In genomic region chr14:124278384-124278944, GRCm38 (mm10) we compare ENCODE assay signal across 32 mouse cellular contexts.
"Had no signal": no experiment of that assay in that cellular context is flagged by ENCODE, and none has a peak within 500 bp of the region (broad histone marks: within the 10 kb centered on the region; RNA-seq: fewer than 3 reads in every experiment).

No protein-coding gene starts in this region.

- H3K4me1 ChIP-seq: limb, embryonic 10.5 days; limb, embryonic 12.5 days; limb, embryonic 13.5 days; limb, embryonic 15.5 days; liver, embryonic 12.5 days; liver, embryonic 13.5 days; liver, embryonic 15.5 days; lung, embryonic 15.5 days; megakaryocyte, embryonic 14.5 days; midbrain, embryonic 10.5 days; midbrain, embryonic 12.5 days; midbrain, embryonic 13.5 days; midbrain, embryonic 15.5 days; neural tube, embryonic 12.5 days had no signal

- H3K27me3 ChIP-seq: limb, embryonic 12.5 days; limb, embryonic 13.5 days; limb, embryonic 15.5 days; liver, embryonic 12.5 days; liver, embryonic 13.5 days; liver, embryonic 15.5 days; lung, embryonic 15.5 days; megakaryocyte, embryonic 14.5 days; midbrain, embryonic 12.5 days; midbrain, embryonic 13.5 days; midbrain, embryonic 15.5 days; neural tube, embryonic 12.5 days had no signal

- H3K36me3 ChIP-seq: limb, embryonic 10.5 days; limb, embryonic 12.5 days; limb, embryonic 13.5 days; limb, embryonic 15.5 days; liver, embryonic 12.5 days; liver, embryonic 13.5 days; liver, embryonic 15.5 days; lung, embryonic 15.5 days; midbrain, embryonic 10.5 days; midbrain, embryonic 12.5 days; midbrain, embryonic 13.5 days; midbrain, embryonic 15.5 days; neural tube, embryonic 12.5 days had no signal

- H3K27ac ChIP-seq: limb, embryonic 10.5 days; limb, embryonic 12.5 days; limb, embryonic 13.5 days; limb, embryonic 15.5 days; liver, embryonic 12.5 days; liver, embryonic 13.5 days; liver, embryonic 14.5 days; liver, embryonic 15.5 days; lung, embryonic 15.5 days; macrophage; midbrain, embryonic 10.5 days; midbrain, embryonic 12.5 days; midbrain, embryonic 13.5 days; midbrain, embryonic 15.5 days; neural tube, embryonic 12.5 days had no signal

- DNase-seq: left cerebral cortex, postnatal 4 days; liver; liver, embryonic 13.5 days; liver, postnatal 0 days; lung, adult 18-20 months; lung, adult 2 months; lung, embryonic 14.5 days; lung, postnatal 10 days; lung, postnatal 14 days; lung, postnatal 36 days; lung, postnatal 4 days; midbrain, embryonic 14.5 days had no signal

- H3K9me3 ChIP-seq: limb, embryonic 10.5 days; limb, embryonic 12.5 days; limb, embryonic 13.5 days; limb, embryonic 15.5 days; liver, embryonic 12.5 days; liver, embryonic 13.5 days; liver, embryonic 15.5 days; lung, embryonic 15.5 days; megakaryocyte, embryonic 14.5 days; midbrain, embryonic 10.5 days; midbrain, embryonic 12.5 days; midbrain, embryonic 13.5 days; midbrain, embryonic 15.5 days; neural tube, embryonic 12.5 days had no signal

- H3K4me3 ChIP-seq: limb, embryonic 10.5 days; limb, embryonic 12.5 days; limb, embryonic 13.5 days; limb, embryonic 15.5 days; liver, embryonic 12.5 days; liver, embryonic 13.5 days; liver, embryonic 15.5 days; lung, embryonic 15.5 days; megakaryocyte, embryonic 14.5 days; midbrain, embryonic 10.5 days; midbrain, embryonic 12.5 days; midbrain, embryonic 13.5 days; midbrain, embryonic 15.5 days; myocyte; neural tube, embryonic 12.5 days had no signal

- H3K4me2 ChIP-seq: limb, embryonic 12.5 days; limb, embryonic 13.5 days; limb, embryonic 15.5 days; liver, embryonic 11.5 days; liver, embryonic 12.5 days; liver, embryonic 13.5 days; liver, embryonic 15.5 days; lung, embryonic 14.5 days; lung, embryonic 15.5 days; midbrain, embryonic 11.5 days; midbrain, embryonic 12.5 days; midbrain, embryonic 13.5 days; midbrain, embryonic 15.5 days; neural tube, embryonic 12.5 days had no signal

- H3K9ac ChIP-seq: limb, embryonic 12.5 days; limb, embryonic 13.5 days; limb, embryonic 15.5 days; liver, embryonic 12.5 days; liver, embryonic 13.5 days; liver, embryonic 14.5 days; liver, embryonic 15.5 days; liver, postnatal 0 days; lung, embryonic 14.5 days; lung, embryonic 15.5 days; midbrain, embryonic 12.5 days; midbrain, embryonic 13.5 days; midbrain, embryonic 15.5 days; neural tube, embryonic 12.5 days had no signal

- ATAC-seq: liver, embryonic 12.5 days; liver, postnatal 0 days; lung, postnatal 0 days; midbrain, embryonic 13.5 days; midbrain, embryonic 15.5 days; midbrain, embryonic 16.5 days had no signal
